In the genomic region with DNA sequence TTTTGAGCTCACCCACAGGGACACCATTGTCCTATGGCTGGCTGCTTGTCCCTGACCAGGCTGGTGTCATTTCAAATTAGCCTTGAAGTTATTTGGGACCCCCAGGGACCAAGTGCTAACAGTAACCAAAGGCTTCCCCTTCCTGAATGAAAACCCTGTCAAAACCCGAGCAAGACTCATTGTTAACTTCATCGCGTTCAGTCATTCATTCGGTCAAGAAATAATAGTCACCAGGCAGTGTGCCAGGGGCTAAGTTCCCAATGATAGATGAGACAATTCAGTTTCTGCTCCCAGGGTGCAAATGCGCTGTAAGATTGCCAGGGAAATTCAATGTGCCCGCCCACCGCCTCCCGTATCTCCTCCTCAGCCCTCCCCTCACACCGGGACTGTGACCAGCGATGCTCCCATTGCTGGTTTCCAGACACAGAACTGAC, we compare ENCODE assay signal across 9 mouse cellular contexts. TPM values are rescaled to one million over a fixed set of nuclear protein-coding genes. Genes with fewer than 3 reads are reported as not detected.
A peak's percentile ranks its signal among the peaks of the same experiment; 100 is the strongest.
DNase-seq lines count a peak whose midpoint lies in the region; ATAC-seq lines count a peak whose summit lies in the region.
"Had no signal": no experiment of that assay in that cellular context is flagged by ENCODE, and none has a peak within 500 bp of the region (broad histone marks: within the 10 kb centered on the region; RNA-seq: fewer than 3 reads in every experiment).

No protein-coding gene starts in this region.

- no peak overlapping the region for H3K9ac ChIP-seq in kidney, embryonic 14.5 days (ENCODE audit: low read depth, low read length)
- no peak overlapping the region for H3K9ac ChIP-seq in embryonic facial prominence, embryonic 15.5 days
- H3K9ac ChIP-seq in lung, embryonic 16.5 days (ENCODE audit: low read length): no peak overlapping the region
- H3K9ac ChIP-seq: limb, embryonic 15.5 days had no signal

- WGBS in kidney, embryonic 14.5 days: 25% methylated on average over 10 of the region's 10 CpGs
- WGBS in embryonic facial prominence, embryonic 15.5 days: 26% methylated on average over 10 of the region's 10 CpGs
- 38% methylated on average over 10 of the region's 10 CpGs for WGBS in lung, embryonic 16.5 days

- H3K27me3 ChIP-seq in kidney, embryonic 14.5 days (ENCODE audit: control insufficient read depth, insufficient read depth, low read length): peaks cover 9% of the 10 kb centered on the region; the same call in 1 of the 2 replicates
- no peaks in the 10 kb centered on the region for H3K27me3 ChIP-seq in embryonic facial prominence, embryonic 15.5 days
- no peaks in the 10 kb centered on the region; the same call in 1 of the 2 replicates for H3K27me3 ChIP-seq in lung, embryonic 16.5 days (ENCODE audit: control insufficient read depth, insufficient read depth, low read depth, low read length)
- H3K27me3 ChIP-seq: limb, embryonic 15.5 days had no signal

- ATAC-seq in kidney, embryonic 14.5 days (ENCODE audit: low FRiP score, low TSS enrichment): no peak
- ATAC-seq in embryonic facial prominence, embryonic 15.5 days (ENCODE audit: insufficient number of reproducible peaks, low FRiP score, low TSS enrichment, low read depth): no peak
- peak; percentile 29; the same call in 1 of the 2 replicates for ATAC-seq in lung, embryonic 16.5 days (ENCODE audit: low read depth)
- ATAC-seq in erythroid progenitor cell, adult 5-6 weeks (replicated peaks; ENCODE audit: low FRiP score, poor library complexity, severe bottlenecking): no peak

- H3K36me3 ChIP-seq in kidney, embryonic 14.5 days (ENCODE audit: control insufficient read depth, insufficient read depth, low read length): no peaks in the 10 kb centered on the region
- H3K36me3 ChIP-seq in embryonic facial prominence, embryonic 15.5 days: no peaks in the 10 kb centered on the region
- H3K36me3 ChIP-seq in lung, embryonic 16.5 days (ENCODE audit: control insufficient read depth, insufficient read depth, low read length): no peaks in the 10 kb centered on the region
- H3K36me3 ChIP-seq: limb, embryonic 15.5 days had no signal

- DNase-seq in kidney, adult 11 months: peak; percentile 49
- DNase-seq in heart, postnatal 4 days: peak; percentile 77
- no peak for DNase-seq in thymus, adult 18-20 months
- no peak for DNase-seq in layer of hippocampus, adult 9-10 months (ENCODE audit: low spot score)

- no peak overlapping the region for H3K27ac ChIP-seq in kidney, embryonic 14.5 days (ENCODE audit: low read depth, low read length)
- H3K27ac ChIP-seq in embryonic facial prominence, embryonic 15.5 days (replicated peaks): 0 out of 2 replicates have a peak overlapping the region, but pooled peaks have one; percentile 13
- no peak overlapping the region for H3K27ac ChIP-seq in lung, embryonic 16.5 days (ENCODE audit: low read length)
- H3K27ac ChIP-seq: limb, embryonic 15.5 days had no signal

- H3K4me3 ChIP-seq in kidney, embryonic 14.5 days (ENCODE audit: low read length): no peak overlapping the region
- H3K4me3 ChIP-seq in embryonic facial prominence, embryonic 15.5 days (replicated peaks): no peak overlapping the region
- no peak overlapping the region for H3K4me3 ChIP-seq in lung, embryonic 16.5 days (ENCODE audit: low read length)
- H3K4me3 ChIP-seq: limb, embryonic 15.5 days had no signal

- H3K4me1 ChIP-seq in kidney, embryonic 14.5 days (ENCODE audit: control insufficient read depth, insufficient read depth, low read length): peaks cover 50% of the 10 kb centered on the region
- peaks cover 68% of the 10 kb centered on the region for H3K4me1 ChIP-seq in embryonic facial prominence, embryonic 15.5 days
- peaks cover 41% of the 10 kb centered on the region for H3K4me1 ChIP-seq in lung, embryonic 16.5 days (replicated peaks; ENCODE audit: control insufficient read depth, insufficient read depth, low read length)

- H3K9me3 ChIP-seq in kidney, embryonic 14.5 days (ENCODE audit: control insufficient read depth, low read length): no peaks in the 10 kb centered on the region
- no peaks in the 10 kb centered on the region for H3K9me3 ChIP-seq in embryonic facial prominence, embryonic 15.5 days (replicated peaks)
- H3K9me3 ChIP-seq in lung, embryonic 16.5 days (ENCODE audit: control insufficient read depth, low read length): no peaks in the 10 kb centered on the region
- H3K9me3 ChIP-seq: limb, embryonic 15.5 days had no signal

- H3K4me2 ChIP-seq in kidney, embryonic 14.5 days (replicated peaks; ENCODE audit: low read depth, low read length): no peak overlapping the region
- H3K4me2 ChIP-seq in embryonic facial prominence, embryonic 15.5 days (replicated peaks): no peak overlapping the region
- H3K4me2 ChIP-seq in lung, embryonic 16.5 days (ENCODE audit: low read depth, low read length): no peak overlapping the region
- H3K4me2 ChIP-seq: limb, embryonic 15.5 days had no signal

RNA-seq across cellular contexts. Expression of a gene that starts 2.0 kb away (rescaled TPM):
- 0.70 and 0.84 TPM in 2 replicates for polyA plus RNA-seq in kidney, embryonic 14.5 days (2014; fragmentation: Nextera tagmentation; extraction: Ambion mirVana)
- polyA plus RNA-seq in embryonic facial prominence, embryonic 15.5 days (2015; fragmentation: Nextera tagmentation; extraction: Ambion mirVana): 1.3 and 1.6 TPM in 2 replicates
- total RNA-seq in heart, postnatal 4 days (2021): 1 to 10 TPM; 7.8 to 8.7 TPM
- 0.90 and 1.5 TPM in 2 replicates for polyA plus RNA-seq in lung, embryonic 16.5 days (2015; fragmentation: Nextera tagmentation; extraction: Ambion mirVana)
- total RNA-seq in erythroid progenitor cell, adult 5-6 weeks (2015; ENCODE audit: low replicate concordance): 1.8 TPM in 1 of 2 replicates, not detected in the other
- total RNA-seq in erythroid progenitor cell, adult 5-6 weeks (2017; ENCODE audit: low replicate concordance): not detected in 2 replicates

Comparison
In these comparisons a context has a peak if more than half of its experiments do, and no peak if none do; other contexts are left out.
1. DNase-seq: peak in kidney, adult 11 months (single experiment) and heart, postnatal 4 days (single experiment); none in thymus, adult 18-20 months (0 of 2) and layer of hippocampus, adult 9-10 months (single experiment).